Mouse (Mus musculus): ENCODE results near the gene Polr2c.

The Polr2c gene

GRCm38 (mm10) chr8:94922176-94922575, 64.9 kb downstream of the Polr2c start:
- intact Hi-C loops (cut with DNase I) = no loop called here

DNA sequence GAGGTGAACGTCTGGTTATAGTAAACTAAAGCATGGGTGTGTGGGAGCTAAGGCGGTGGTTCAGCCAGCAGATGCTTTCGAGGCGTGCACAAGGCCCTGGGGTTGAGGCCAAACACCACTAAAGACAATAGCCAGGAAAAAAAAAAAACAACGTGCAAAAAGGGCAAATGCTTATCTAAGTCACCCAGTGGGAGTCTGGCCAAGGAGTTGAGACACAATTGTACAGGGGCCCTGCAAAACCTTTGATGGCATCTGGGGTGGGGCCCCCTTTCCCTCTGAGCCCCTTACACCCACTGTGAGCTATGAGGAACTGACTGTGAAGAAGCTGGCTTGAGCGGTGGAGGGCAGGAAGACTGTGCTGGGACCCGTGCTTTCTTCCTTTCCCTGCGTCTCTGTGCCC, 65.4 kb downstream of the Polr2c start:
- intact Hi-C loops (cut with DNase I) = no loop called here

All from adrenal gland (tissue).